Mouse (Mus musculus): ENCODE results near the gene Sars.

Sars gene

GRCm38 (mm10) chr3:108402528-108402920 lies 42.5 kb downstream of the Sars start:
- in situ Hi-C loops (cut with MboI; ENCODE audit: low pct_unique_long_range_greater_than_20kb in 1 of 2, low sequenced_read_pairs in 2 of 2, unreplicated experiment in 1 of 2): no loop called here

GRCm38 (mm10) chr3:108401692-108402527 lies 43.1 kb downstream of the Sars start:
- in situ Hi-C loops (cut with MboI; ENCODE audit: low pct_unique_long_range_greater_than_20kb in 1 of 2, low sequenced_read_pairs in 2 of 2, unreplicated experiment in 1 of 2): no loop called here

- in situ Hi-C loops (cut with MboI; ENCODE audit: low pct_unique_long_range_greater_than_20kb in 1 of 2, low sequenced_read_pairs in 2 of 2, unreplicated experiment in 1 of 2): no loop called here
These were observed 44.6 kb downstream of the Sars start for GRCm38 (mm10) chr3:108400442-108400841.

GRCm38 (mm10) chr3:108398281-108398680 lies 46.7 kb downstream of the Sars start:
- in situ Hi-C loops (cut with MboI; ENCODE audit: low pct_unique_long_range_greater_than_20kb in 1 of 2, low sequenced_read_pairs in 2 of 2, unreplicated experiment in 1 of 2): no loop called here

- in situ Hi-C loops (cut with MboI; ENCODE audit: low pct_unique_long_range_greater_than_20kb in 1 of 2, low sequenced_read_pairs in 2 of 2, unreplicated experiment in 1 of 2): no loop called here
These were observed 52.2 kb downstream of the Sars start for GRCm38 (mm10) chr3:108392793-108393192.

GRCm38 (mm10) chr3:108392299-108392698 lies 52.7 kb downstream of the Sars start:
- in situ Hi-C loops (cut with MboI; ENCODE audit: low pct_unique_long_range_greater_than_20kb in 1 of 2, low sequenced_read_pairs in 2 of 2, unreplicated experiment in 1 of 2): no loop called here

- in situ Hi-C loops (cut with MboI; ENCODE audit: low pct_unique_long_range_greater_than_20kb in 1 of 2, low sequenced_read_pairs in 2 of 2, unreplicated experiment in 1 of 2): loop anchor here (5.0 to 10.0 kb wide), 3 partner anchors 104 to 224 kb away; partner anchors contain the start of gene Sort1 (in 1 of the 2)
These were observed 55.9 kb downstream of the Sars start for GRCm38 (mm10) chr3:108389111-108389545.

- in situ Hi-C loops (cut with MboI; ENCODE audit: low pct_unique_long_range_greater_than_20kb in 1 of 2, low sequenced_read_pairs in 2 of 2, unreplicated experiment in 1 of 2): loop anchor here (5.0 to 10.0 kb wide), 3 partner anchors 101 to 221 kb away; partner anchors contain the start of gene Sort1 (in 1 of the 2)
These were observed 58.8 kb downstream of the Sars start for GRCm38 (mm10) chr3:108386186-108386585.

GRCm38 (mm10) chr3:108384425-108384824 lies 60.6 kb downstream of the Sars start:
- in situ Hi-C loops (cut with MboI; ENCODE audit: low pct_unique_long_range_greater_than_20kb in 1 of 2, low sequenced_read_pairs in 2 of 2, unreplicated experiment in 1 of 2): loop anchor here (10.0 kb wide), 2 partner anchors 100 to 220 kb away; partner anchors contain the start of gene Sort1 (in 1 of the 2)

GRCm38 (mm10) chr3:108383485-108384354 lies 61.3 kb downstream of the Sars start, which contains the start of gene Psrc1:
TSS of gene Psrc1 (plus strand) at chr3:108383839.
- in situ Hi-C loops (cut with MboI; ENCODE audit: low pct_unique_long_range_greater_than_20kb in 1 of 2, low sequenced_read_pairs in 2 of 2, unreplicated experiment in 1 of 2): loop anchor here (10.0 kb wide), 2 partner anchors 99 to 219 kb away; partner anchors contain the start of gene Sort1 (in 1 of the 2)

- in situ Hi-C loops (cut with MboI; ENCODE audit: low pct_unique_long_range_greater_than_20kb in 1 of 2, low sequenced_read_pairs in 2 of 2, unreplicated experiment in 1 of 2): loop anchor here (10.0 kb wide), 2 partner anchors 97 to 217 kb away; partner anchors contain the start of gene Sort1 (in 1 of the 2)
These were observed 62.8 kb downstream of the Sars start for GRCm38 (mm10) chr3:108381945-108382875.

GRCm38 (mm10) chr3:108380695-108381094 lies 64.3 kb downstream of the Sars start:
- in situ Hi-C loops (cut with MboI; ENCODE audit: low pct_unique_long_range_greater_than_20kb in 1 of 2, low sequenced_read_pairs in 2 of 2, unreplicated experiment in 1 of 2): loop anchor here (10.0 kb wide), 2 partner anchors 96 to 216 kb away; partner anchors contain the start of gene Sort1 (in 1 of the 2)

- in situ Hi-C loops (cut with MboI; ENCODE audit: low pct_unique_long_range_greater_than_20kb in 1 of 2, low sequenced_read_pairs in 2 of 2, unreplicated experiment in 1 of 2): no loop called here
These were observed 65.9 kb downstream of the Sars start for GRCm38 (mm10) chr3:108378875-108379663.

Data from mouse embryonic stem cell (cell line).